Mouse (Mus musculus) yolk sac, embryonic 10.5 days (tissue): ENCODE measurements around the gene Gm21775.
"Not testable (repeated sequence)": the region's sequence is repeated elsewhere in the genome, so short reads cannot be mapped to it uniquely, and the experiment has no call there.

ENCODE experiments used
- DNase-seq: peaks from one replicate; pipeline ENCODE4 v3.0.0-alpha.2; 2017; ENCODE audit warnings: low spot score

Gm21775 gene

GRCm38 (mm10) chrY:10553153-10553552 lies at the start of gene Gm21775:
Gene Gm21775, plus strand, starts transcription at chrY:10553453.
- DNase-seq = not testable (repeated sequence)

- DNase-seq = not testable (repeated sequence)
Measured at GRCm38 (mm10) chrY:10535942-10536341, 17.3 kb upstream of the Gm21775 start, which contains the start of gene Gm20737. Gene Gm20737, minus strand, starts transcription at chrY:10536042.
